Mouse (Mus musculus) lung, adult 2 months (tissue): ENCODE measurements around the gene Zfp663. TPM values are rescaled to one million over a fixed set of nuclear protein-coding genes. Genes with fewer than 3 reads are reported as not detected.

ENCODE experiments used
- DNase-seq: peaks from one replicate; pipeline ENCODE4 v3.0.0; 2022
- H3K4me1 ChIP-seq: fragments of 200-500 bp; 2 replicates; pipeline ENCODE4 v1.6.1; 2011; ENCODE audit warnings: low read length; ENCODE audit not compliant: control insufficient read depth, insufficient read depth
- H3K4me3 ChIP-seq: fragments of 200-500 bp; replicated peaks from 2 replicates; pipeline ENCODE3; 2011; ENCODE audit warnings: low read depth, mild to moderate bottlenecking, control low read depth, low read length; ENCODE audit errors: extremely low read depth
- CTCF ChIP-seq: fragments of 200-500 bp; IDR thresholded peaks from 2 replicates; pipeline ENCODE4 v1.5.1; 2011; ENCODE audit warnings: mild to moderate bottlenecking, low read length, control low read depth; ENCODE audit not compliant: insufficient read depth
- POLR2A ChIP-seq: fragments of 200-500 bp; IDR thresholded peaks from 2 replicates; pipeline ENCODE4 v1.6.1; 2011; ENCODE audit warnings: low read depth, mild to moderate bottlenecking, control low read depth, low read length, borderline replicate concordance; ENCODE audit errors: extremely low read depth
- WGBS: fragments of 180-500 bp; shearing (Covaris S2); methylation state at CpG from one replicate; pipeline ENCODE4 v1.1.7; 2018; 5-methylcytosine and 5-hydroxymethylcytosine counted together
- polyA plus RNA-seq: library from polyadenylated mRNA; depleted of rRNA; stranded (reverse); fragments of >200 nt; gene quantifications from 2 replicates; pipeline ENCODE4 v1.2.3, GENCODE M21; 2012

Zfp663 gene
- polyA plus RNA-seq, 1 experiment, result 1.3 TPM

DNA sequence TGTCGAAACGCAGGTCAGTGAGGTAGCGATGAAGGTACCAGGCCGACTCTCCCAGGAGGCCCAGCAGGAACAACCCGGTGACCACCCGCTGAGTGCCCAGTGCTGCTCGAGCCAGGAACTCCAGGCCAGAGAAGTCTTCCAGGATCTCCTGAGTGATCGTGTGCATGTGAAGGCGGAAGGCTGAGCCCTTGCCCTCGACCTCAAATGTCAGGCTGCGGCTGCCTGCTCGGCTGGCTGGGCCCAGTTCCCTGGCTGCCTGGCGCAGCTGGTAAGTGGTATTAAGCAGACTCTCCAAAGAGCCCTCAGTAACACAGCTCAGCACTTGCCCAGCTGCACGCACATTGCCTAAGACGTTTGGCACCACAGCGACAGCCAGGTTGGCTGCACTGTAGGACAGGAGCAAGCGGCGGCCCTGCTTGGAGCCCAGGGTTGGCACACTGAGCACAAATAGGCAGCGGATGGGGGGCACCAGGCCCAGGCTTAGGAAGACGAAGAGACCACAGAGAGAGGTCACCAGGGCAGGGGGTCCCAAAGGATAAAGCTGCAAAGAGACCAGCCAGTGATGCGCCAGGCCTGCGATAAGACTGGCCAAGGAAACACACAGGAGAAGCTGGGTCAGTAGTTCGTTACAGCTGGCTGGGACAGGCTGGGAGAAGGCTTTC, 29.1 kb upstream of the Zfp663 start:
- TF ChIP-seq CTCF (no peak), POLR2A (no peak)
- peak; percentile 16 for DNase-seq
- WGBS, result 61% methylated on average over 23 of the region's 23 CpGs
- H3K4me3 ChIP-seq, result no peak overlapping the region
- no peaks in the 10 kb centered on the region for H3K4me1 ChIP-seq

DNA sequence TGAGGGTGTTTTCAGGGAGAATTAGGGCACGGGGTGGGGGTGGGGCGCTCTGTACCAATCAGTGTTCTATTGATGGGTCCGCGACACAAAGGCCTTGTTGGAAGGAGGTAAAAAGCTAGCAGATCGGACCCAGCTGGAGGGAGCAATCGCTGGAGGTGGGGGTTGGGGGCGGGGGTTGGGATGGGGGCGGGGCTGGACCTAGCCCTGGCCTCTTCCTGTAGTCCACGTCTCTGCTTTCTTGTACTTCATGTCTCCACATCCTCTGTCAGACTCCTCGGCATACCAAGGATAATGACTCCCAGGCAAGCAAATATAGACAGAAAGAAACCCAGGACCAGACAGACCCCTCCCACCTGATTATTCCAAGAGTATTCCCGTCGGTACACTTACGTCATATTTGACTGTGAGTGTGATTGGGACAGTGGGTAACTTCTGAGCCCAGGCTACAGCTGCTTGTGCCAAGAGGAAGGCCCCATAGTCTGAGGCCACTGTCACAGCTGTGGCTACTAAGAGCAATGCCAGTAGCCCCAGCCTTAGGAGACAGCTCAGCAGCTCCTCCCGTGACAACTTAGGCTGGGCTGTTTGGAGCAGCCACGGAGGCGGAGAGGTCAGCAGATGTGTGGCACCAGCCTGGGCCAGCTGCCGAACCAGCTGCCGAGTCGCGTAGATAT, 28.4 kb upstream of the Zfp663 start:
- WGBS, result 42% methylated on average over 20 of the region's 20 CpGs
- no peak for DNase-seq
- TF ChIP-seq CTCF (no peak), POLR2A (no peak)
- Histone ChIP-seq H3K4me3 (no peak overlapping the region), H3K4me1 (no peaks in the 10 kb centered on the region)

DNA sequence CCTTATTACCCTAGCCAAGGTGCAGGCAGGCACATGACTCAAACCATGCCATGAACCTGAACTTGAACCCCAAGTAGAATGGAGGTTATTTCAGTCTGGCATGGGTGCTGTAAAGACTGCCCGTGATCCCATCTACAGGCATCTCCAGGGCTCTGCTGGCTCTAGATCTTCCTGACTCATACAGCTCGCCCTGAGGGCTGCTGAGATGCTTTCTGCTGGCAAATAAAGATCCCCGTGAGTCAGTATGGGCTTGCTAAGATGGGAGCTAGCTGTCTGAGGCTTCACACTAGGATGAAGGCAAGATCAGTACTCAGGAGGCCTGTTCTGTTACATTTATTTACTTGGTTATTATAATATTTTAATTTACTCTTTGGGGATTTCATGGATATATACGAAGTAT, 23.6 kb upstream of the Zfp663 start:
- no peaks in the 10 kb centered on the region for H3K4me1 ChIP-seq
- WGBS, result 89% methylated on average over 4 of the region's 4 CpGs
- no peak for DNase-seq
- no peak for TF ChIP-seq CTCF
- no peak for TF ChIP-seq POLR2A
- H3K4me3 ChIP-seq, result no peak overlapping the region

DNA sequence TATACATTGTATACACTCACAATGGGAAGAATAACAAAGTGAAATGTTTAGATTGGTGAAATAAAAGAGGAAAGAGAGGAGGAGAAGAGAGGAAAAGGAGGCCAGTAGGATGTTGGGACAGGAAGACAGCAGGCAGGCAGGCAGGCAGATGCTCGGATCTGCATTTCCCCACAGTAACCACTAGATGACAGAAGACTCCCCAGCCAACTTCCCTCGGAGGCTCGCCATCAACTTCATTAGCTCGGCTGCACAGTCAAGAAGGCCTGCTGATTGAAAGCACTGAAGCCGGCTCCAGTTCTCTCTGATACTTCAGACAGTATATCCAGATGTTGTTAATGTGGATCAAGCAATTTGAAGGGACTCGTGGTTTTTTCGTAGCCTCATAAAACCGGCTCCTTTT, 23.0 kb upstream of the Zfp663 start:
- WGBS, result 18% methylated on average over 8 of the region's 8 CpGs
- DNase-seq, result no peak
- Histone ChIP-seq H3K4me3 (no peak overlapping the region), H3K4me1 (no peaks in the 10 kb centered on the region)
- peak; percentile 87 for TF ChIP-seq CTCF
- TF ChIP-seq POLR2A, result no peak

DNA sequence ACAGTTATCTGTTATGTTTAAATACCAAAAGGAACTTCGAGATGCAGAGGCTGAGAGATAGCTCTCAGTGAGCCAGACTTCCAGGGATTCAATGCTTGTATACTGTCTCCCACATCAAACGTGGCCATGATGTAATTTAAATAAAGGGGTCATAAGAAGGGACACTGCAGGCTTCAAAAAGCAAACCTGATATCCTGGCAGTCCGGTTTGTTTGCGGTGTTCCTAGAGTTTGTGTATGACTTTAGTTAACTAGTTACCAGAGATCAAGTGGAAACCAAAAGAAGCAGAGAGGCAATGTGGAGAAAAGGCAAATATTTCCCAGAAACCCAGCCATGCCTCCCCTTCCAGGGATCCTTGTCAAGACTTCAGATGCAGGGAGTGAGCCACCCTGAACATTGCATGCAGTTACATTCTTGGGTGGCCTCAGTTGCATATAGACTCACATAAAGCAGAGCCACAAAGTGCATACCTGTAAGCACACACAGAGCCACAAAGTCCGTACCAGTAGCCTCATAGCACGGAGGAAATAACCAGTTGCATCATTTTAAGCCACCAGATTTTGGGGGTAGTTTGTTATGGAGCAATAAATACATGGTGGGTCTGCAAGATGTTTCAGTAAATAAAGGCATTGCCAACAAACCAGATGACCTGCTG, 20.9 kb upstream of the Zfp663 start:
- H3K4me3 ChIP-seq, result no peak overlapping the region
- TF ChIP-seq POLR2A (no peak), CTCF (no peak)
- no peaks in the 10 kb centered on the region for H3K4me1 ChIP-seq
- no peak for DNase-seq
- WGBS, result 63% methylated on average over 6 of the region's 6 CpGs

DNA sequence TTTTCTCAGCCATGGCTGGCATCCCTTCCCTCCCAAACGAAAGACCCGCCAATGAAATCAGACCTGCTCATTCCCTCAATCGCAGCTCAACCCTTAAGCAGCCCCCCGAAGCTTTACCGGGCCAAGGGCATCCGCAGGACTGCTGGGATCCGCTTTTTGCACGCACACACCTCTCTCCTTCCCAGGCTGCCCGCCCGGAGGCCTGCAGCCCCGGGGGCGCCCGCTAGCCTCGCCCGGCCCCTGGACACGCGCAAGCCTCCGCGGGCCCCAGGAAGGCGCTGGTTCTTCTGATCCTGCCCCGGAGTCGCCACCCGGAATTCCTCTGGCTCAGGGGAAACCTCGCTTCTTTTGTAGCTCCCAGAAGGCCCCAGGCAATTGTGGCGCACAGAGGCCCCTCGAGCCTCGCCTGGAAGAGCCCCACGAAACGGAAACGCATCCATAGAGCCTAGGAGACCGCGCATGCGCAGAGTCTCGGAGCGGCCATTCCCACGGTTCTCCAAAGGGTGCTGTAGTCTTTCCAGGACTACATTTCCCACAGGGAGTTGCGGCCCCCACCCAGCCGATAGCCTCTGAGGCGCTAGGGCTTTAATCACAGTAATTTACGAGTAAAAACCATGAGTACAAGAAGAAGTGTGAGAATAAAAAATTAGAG, 19.4 kb upstream of the Zfp663 start, which contains the start of gene Zfp334:
Gene Zfp334 (minus strand): TSS at position 416 of the 652 bp plus-strand sequence.
- TF ChIP-seq POLR2A (peak; percentile 61; the same call in 1 of the 2 replicates), CTCF (no peak)
- DNase-seq, result peak; percentile 89
- Histone ChIP-seq H3K4me3 (peak within 1 kb of the TSS; percentile 67), H3K4me1 (no peaks in the 10 kb centered on the region)
- under 1% methylated on average over 40 of the region's 40 CpGs for WGBS

DNA sequence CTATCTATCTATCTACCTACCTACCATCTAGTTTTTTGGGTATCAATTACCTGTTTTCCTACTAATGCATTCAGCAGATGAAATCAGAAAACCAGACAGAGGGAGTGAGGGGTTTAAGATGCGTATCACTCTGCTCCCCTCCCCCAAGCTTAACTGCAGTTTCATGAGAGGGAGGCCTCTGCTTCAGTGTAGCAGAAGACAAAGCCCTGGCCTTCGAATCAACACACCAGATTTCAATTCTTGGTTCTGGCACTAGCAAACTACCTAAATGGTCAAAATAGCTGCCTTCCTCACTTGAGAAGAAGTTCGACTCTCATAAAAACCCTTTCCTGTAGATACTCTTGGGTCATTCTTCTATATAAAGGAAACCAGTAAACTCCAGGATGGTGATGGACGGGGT, 18.8 kb upstream of the Zfp663 start:
- peak overlapping the region; percentile 67 for H3K4me3 ChIP-seq
- no peak for DNase-seq
- no peaks in the 10 kb centered on the region for H3K4me1 ChIP-seq
- TF ChIP-seq CTCF (no peak), POLR2A (no peak)
- WGBS, result 17% methylated on average over 4 of the region's 4 CpGs

DNA sequence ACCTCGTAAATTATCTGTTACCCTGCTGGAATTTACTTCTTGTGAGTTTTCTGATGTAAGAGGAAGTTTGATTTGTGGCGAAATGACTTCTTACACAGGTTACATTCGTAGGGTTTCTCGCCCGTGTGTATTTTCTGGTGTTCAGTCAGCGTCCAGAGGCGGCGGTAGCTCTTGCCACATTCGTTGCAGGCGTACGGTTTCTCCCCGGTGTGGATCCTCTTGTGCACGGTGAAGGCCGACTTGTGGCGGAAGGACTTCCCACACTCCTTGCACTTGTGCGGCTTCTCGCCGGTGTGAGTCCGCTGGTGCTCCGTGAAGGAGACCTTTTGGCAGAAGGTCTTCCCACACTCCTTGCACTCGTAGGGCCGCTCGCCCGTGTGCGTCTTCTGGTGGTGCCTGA, 11.5 kb upstream of the Zfp663 start:
- TF ChIP-seq CTCF, result no peak
- no peak for TF ChIP-seq POLR2A
- no peak for DNase-seq
- WGBS, result 95% methylated on average over 25 of the region's 25 CpGs

DNA sequence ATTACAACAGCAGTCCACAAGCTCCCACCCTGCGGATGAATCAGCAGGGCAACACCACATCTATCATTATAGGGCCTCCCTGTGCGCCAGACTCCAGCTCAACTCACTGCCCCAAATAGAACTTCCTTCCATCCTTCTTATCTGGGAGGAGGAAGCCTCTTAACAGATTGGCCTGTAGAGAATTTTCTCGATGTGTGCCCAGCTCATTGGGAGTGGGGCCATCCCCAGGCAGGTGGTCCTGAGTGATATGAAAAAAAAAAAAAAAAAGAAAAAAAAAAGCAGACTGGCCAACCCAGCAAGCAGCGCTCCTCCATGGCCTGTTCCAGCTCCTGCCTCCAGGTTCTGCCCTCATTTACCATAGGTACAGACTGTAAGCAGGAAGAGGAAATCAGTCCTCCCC, 7.5 kb upstream of the Zfp663 start:
- H3K4me3 ChIP-seq, result no peak overlapping the region
- WGBS, result 56% methylated on average over 4 of the region's 4 CpGs
- DNase-seq, result no peak
- H3K4me1 ChIP-seq, result no peaks in the 10 kb centered on the region
- TF ChIP-seq CTCF, result no peak
- TF ChIP-seq POLR2A, result no peak

More for the DNA sequence above, 11.5 kb upstream of the Zfp663 start:
- Histone ChIP-seq H3K4me1 (no peaks in the 10 kb centered on the region), H3K4me3 (no peak overlapping the region)

DNA sequence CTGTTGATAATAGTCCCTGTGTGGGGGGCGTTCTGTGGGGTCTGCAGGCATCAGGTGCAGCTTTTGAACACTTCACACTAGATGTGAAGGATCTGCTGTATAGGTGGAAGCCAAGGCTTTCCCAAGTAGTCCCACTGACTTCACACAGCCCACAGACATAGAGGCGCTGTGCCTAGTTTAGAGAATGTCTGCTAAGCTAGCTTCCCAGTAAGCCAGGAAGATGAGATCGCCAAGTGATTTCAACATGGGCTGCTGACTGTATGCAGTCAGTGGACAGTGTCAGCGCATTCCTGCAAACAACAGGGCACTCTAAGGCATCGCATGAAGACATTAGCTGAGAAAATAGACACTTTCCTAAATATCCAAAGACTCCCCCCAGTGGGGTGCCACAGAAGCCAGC, 6.9 kb upstream of the Zfp663 start:
- DNase-seq, result no peak
- H3K4me1 ChIP-seq, result no peaks in the 10 kb centered on the region
- WGBS, result 86% methylated on average over 5 of the region's 5 CpGs
- TF ChIP-seq CTCF, result no peak
- TF ChIP-seq POLR2A, result no peak
- H3K4me3 ChIP-seq, result no peak overlapping the region
